Mouse (Mus musculus) neural tube, embryonic 10.5 days (tissue): Measurements from ENCODE around the gene Them5.

Experiments
- DNase-seq: peaks from one replicate; pipeline ENCODE4 v3.0.0-alpha.2; 2017; ENCODE audit warnings: low spot score; ENCODE audit errors: extremely low spot score

The Them5 gene

DNA sequence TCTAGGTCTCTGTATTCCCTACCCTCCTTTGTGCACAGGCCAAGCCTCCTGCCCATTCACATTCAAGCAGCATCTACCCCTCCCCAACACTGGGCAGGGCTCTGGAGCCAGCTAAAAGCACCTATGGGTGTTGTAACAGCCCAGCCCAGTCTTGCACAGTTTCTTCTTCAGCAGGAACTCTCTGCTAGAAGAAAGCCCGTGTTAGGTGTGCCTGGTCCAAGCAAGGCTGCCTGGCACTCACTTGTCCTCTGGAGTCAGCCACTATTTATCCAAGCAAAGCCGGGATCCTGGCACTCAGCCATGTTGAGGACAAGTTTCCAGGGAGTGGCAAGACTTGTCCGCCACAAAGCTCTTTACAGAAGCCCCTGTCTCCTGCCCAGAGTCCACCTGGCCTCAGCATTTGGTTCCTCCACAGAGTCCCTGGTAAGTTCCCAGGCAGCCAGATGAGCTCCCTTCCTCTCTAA lies at the start of gene Them5:
TSS of gene Them5 (plus strand) at position 141 of the 464 bp plus-strand sequence.
- DNase-seq: no peak

DNA sequence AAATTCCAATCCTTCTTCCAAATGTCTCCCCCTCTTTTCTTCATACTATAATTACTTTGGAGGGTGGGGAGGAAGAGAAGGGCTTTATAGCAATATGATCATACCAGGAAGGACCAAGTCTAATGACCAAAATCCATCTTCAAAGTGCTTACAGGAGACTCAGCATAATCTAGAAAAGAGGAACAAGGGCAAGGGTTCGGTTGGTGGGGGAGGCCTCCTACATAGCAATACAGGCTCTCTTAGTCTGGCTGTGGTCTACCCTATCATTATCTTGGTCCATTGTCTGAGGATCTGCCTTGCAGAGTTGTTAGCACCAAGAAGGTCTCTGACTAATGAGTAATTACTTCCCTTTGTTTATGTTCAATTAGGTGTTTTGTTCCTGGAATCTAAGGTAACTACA lies 36.4 kb upstream of the Them5 start:
- DNase-seq: no peak

DNA sequence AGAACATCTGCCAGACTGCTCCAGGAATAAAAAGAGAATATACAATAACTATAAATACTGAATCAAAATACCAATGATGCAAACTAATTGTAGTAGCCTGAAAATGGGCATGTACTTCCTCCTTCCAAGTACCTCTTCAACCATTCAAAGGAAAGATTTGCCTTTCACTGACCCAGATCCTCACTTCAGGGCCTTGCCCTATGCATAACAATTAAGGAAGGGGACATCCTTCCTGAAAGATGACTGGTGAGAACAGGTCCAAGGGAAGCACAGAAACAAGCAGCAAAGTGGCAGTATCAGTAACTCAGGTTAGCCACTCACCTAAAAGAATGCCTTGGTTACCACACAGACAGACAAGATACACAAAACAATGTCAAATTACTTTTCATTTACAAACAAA lies 34.9 kb upstream of the Them5 start:
- DNase-seq: no peak

DNA sequence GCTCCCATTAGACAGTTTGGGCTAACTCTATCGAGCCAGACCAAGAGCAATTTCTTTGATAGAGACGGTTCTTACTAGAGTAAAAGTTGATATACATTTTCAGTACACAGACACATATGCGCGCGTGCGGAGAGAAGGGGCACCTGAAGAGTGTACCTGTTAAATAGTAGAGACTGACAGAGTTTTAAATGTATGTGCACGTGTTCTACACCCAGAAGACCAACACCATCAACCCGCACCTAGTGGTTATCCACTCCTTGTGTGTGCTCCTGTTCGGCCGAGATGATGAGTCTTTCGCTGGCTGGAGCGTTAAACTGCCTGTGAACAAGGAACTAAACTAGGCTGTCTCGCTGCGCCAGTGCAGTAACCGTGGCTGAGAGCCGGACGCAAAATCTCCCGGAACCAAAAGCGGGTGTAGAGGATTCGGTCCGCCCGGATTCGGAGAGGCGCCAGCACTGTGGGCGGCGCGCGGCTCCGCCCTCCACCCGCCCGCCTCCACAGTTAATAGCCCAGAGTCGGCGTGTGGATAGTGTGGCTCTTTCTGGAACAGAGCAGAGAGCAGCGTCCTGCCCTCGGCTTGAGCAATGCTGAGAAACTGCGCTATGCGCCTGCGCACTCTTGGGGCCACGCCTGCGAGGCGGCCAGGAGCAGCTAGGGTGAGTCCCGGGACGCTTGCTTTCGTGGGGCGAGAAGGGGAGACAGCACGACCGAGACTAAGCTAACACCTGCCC lies 32.1 kb upstream of the Them5 start, which contains the start of gene Them4:
TSS of gene Them4 (plus strand) at position 457 of the 731 bp plus-strand sequence.
- DNase-seq: peak; percentile 92

DNA sequence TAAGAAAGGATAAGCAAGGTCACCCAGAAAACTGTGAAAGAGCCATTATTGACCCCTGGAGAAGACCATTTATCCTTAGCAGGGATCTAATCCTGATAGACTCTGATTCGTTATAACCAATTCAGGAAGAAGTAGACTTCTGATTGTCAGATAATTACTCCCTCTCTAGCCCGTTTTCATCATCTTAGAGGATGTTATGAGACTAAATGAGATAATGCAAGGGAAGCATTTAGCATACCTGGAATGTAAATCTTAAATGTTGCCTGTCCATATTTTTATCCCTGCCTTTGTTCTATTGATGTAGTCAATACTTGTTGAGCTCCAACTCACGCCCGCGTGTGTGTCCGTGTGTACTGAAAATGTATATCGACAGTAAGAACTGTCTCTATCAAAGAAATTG lies 31.4 kb upstream of the Them5 start:
- no peak for DNase-seq

DNA sequence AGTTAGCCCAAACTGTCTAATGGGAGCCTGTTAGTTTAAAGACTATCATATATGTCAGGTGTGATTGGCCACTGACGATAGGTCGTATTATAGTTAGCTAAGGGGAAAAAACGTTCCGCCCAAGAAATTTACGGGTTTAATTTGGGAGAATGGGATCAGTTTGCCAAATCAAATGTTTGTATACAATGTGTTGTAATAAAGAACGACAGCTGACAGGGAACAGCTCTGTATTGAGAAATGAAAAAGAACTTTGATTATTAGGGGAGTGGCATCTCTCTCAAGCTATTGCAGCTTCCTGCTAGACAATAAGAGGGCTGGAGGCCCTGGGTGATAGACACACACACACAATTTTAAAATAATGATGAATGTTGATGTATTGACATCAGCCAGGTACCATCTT lies 31.0 kb upstream of the Them5 start:
- DNase-seq: no peak

DNA sequence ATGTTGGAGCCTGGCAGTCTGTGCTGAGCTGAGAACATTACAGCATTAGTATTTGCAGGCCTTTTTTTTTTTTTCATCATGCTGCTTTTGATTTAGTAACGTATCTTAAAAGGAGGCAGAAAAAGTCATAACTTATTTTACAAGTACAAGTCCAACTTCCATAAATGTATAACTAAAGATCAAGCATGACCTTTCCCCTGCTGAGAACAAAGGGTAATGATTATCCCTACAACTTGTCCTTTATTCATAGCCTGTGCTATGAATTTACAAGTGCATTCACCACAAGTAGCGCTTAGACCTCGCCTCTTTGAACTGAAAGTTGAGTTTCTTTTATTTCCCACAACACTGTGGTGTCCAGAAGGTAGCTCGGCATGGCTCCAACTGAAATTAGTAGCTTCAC lies 30.5 kb upstream of the Them5 start:
- no peak for DNase-seq

DNA sequence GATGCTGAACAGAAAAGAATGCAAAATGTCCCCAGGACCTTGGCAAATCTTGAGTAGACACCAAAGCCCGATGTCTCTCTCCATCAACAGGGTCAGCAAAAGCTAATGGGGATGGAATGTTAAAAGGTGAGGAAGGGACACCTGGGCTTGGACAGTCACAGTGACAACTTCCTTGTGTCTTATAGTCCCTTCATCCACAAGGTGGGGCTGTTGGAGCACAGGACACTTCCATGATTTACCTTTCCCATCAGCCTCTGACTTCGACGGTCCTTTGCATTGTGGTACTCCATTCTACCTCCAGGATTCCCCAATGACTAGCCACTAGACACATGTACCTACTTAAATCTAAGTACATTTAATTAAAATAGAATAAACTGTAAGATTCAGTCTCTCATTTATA lies 13.2 kb upstream of the Them5 start:
- DNase-seq: no peak

DNA sequence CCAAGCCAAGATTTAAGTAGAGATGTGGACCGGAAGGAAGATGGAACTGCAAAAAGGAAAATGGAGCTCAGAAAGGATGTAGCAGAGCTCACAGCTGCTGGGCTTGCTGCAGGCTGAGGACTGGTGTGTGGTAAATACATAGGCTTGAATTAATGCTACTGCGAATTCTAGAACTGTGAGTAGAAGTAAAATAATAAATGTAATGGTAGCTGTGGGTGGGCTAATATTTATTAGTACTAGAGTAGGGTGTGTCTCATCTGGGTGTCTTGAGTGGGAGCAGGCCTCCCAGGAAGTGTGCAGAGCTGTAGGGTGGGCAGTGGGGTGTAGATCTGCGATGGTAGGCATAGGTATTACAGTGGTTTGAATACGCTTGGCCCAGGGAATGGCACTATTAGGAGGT lies 7.5 kb upstream of the Them5 start:
- DNase-seq: no peak

DNA sequence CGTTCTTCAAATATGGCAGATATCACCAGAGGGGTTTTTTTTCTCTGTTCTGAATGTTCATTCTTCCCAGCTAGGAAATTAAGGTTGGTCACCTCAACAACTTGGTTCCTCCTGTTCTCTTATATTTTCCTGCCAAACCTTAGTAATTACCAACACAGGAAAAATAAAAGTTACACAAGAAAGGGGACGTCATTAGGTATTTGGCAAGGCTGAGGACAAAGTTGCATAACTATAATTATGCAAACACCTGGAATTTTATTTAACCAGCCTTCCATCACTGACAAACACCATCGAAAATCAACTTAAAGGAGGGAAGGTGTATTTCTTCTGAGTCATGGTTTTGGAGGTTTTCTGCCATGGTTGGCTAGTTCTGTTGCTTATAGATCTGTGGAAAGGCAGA lies 3.4 kb upstream of the Them5 start:
- no peak for DNase-seq

DNA sequence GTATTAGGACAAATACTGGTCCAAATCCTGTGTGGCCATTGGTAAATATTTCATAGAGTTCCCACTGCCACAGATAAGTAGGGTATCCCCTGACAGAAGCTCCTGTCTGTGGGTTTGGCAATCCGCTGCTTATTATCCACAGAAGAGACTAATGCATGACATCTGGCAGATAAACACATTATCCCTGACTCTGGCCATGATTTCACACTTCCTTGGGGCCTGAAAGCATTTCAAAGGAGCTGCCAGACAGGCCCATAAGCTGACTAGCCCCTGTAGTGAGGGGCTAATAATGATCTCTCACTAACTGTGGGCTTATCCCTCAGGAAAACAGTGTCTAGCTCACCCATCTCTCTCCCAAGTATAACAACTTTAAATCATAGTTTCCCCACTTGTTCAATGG lies 653 bp downstream of the Them5 start:
- DNase-seq: no peak

DNA sequence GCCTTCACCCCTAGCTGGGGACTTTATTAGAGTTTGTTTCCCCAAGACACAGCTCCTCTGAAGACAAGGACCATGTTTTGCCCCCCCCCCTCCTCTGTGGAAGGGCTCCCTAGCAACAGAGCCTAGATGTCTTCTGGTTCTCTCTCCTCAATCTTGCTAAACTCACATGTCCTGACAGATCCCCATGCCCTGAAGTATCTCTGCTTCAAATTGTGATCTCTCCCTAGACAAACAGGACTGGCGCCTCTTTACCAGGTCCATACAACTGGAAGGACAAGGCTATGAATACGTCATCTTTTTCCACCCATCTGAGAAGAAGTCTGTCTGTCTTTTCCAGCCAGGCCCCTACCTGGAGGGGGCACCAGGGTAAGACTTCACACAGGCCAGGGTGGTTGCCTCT lies 2.3 kb downstream of the Them5 start:
- no peak for DNase-seq

DNA sequence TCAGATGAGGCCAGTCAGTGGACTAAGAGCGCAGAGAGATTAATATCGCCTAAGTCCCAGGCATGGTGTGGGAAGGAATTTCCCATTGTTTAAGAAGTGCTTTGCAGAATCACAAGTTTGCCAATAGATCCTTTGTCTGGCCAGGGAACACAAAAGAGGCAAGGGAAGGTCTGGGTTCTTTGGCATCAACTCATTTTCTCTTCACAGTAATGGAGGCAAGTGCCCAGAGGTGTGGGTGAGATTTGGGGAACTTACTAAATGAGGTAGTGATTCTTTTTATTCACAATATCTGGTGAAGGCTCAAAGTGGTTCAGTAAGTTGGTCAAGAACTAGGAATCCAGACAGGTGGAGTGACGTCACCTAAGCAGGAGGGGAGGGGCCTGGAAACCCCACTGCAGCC lies 3.0 kb downstream of the Them5 start:
- no peak for DNase-seq

DNA sequence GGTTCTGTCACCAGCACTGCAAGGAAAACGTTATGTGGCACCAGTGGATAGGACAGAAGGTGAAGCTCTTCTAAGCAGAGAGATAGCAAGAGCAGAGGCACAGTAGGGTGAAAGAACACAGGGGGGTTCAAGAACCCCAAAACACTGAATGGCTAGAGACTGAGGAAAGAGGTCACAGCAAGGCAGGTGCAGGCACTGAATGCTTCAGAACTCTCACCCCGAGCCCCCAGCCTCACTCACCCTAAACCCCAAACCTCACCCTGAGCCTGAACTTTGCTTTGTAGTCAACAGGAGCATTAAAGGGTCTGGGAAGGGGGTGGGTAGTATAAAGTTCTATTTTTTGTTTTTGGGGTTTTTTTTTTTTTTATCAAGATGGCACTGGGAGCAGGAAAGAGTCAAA lies 6.2 kb downstream of the Them5 start:
- DNase-seq: no peak

DNA sequence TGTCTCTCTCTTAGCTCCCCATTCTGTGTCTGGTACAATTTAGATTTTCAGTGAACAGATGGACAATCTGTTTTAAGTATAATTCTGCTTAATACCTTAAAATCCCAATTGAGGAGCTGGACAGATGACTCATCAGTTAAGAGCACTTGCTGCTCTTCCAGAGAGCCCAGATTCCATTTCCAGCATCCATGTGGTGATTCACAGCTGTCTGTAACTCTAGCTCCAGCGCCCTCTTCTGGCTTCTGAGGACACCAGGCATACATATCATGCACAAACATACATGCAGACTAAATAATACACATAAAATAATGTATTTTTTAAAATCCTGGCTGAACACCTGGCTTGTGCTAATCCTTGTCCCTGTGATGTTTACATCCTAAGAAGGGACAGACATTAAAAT lies 18.9 kb downstream of the Them5 start:
- no peak for DNase-seq

DNA sequence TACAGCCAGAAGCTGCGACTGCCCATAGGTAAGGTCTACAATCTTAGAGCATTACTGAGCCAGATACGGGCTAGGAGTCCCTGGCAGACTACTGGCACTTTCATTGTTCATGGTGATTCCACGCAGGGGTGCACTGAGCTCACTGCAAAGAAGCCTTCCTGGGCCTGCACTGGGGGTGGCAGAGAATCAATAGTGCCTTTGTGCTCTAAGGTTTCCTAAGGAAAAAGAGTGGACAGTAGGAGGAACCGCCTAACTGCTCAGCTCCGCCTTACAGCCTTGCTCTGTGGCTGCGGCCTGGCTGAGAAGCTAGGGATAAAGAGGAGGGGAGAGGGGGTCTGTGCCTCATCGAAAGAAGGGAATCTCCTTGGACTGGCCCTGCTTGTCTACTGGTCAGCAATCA lies 20.2 kb downstream of the Them5 start, which contains the start of gene C2cd4d:
TSS of gene C2cd4d (plus strand) at position 301 of the 400 bp plus-strand sequence.
- DNase-seq: no peak

DNA sequence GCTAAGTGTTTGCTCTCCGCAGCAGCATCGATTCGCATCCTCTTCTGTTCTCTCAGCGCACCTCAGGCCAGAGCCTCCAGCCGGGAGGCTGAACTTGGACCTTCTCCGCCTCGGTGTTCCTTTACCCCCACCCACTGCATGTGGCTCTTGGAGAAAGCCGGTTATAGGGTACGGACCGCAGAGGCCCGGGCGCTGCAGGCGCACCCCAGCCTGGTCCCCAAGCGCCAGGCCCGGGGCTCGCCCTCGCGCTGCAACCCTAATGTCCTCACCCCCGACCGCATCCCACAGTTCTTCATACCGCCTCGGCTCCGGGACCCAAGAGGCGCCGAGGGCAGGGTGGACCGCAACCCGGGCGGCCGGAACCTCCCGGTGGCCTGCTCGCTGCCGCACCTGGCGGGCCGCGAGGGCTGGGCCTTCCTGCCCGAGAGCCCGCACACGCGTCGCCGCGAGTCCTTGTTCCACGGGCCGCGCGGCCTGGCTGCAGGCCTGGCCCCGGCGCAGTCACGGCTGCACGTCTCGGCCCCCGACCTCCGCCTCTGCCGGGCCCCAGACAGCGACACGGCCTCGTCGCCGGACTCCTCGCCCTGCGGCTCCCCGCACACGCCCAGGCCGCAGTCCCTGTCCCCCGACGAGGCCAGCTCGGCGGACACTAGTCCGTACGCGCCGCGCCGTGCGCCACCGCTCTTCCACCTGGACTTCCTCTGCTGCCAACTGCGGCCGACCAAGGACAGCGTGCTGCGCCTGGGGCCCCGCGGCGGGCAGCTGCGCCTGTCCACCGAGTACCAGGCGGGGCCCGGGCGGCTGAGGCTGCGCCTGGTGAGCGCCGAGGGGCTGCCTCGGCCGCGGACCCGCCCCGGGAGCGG lies 21.6 kb downstream of the Them5 start:
- DNase-seq: peak; percentile 74

DNA sequence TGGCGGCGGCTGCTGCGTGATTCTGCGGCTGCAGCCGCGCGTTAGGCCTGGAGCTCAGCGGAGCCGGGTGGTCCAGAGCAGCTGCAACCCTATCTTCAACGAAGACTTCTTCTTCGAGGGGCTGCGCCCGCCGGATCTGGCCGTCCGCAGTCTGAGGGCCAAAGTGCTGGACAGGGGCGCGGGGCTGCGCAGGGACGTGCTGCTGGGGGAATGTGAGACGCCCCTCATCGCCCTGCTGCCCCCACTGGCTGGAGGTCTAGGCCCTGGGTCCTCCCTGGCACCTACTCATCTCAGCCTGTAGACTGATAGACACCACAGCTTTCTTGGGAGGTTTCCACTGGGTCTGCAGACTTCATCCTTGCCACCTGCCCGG lies 22.2 kb downstream of the Them5 start:
- no peak for DNase-seq

DNA sequence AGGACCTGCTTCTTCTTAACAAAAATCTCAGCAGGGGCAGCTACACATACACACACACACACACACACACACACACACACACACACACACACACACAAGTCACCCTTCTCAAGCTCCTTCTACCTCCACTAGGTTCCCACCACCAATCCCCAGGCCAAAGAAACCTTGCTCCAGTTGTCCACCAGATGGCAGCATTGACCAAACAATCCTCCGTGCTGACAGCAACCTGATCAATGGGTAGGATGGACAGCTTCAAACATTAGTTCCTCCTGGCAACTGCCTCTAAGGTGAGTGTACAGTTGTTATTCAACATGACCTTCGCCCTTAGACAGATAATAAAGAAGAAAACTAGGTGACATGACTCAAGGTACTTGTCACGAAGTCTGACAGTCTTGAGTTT lies 24.9 kb downstream of the Them5 start:
- DNase-seq: peak; percentile 84

DNA sequence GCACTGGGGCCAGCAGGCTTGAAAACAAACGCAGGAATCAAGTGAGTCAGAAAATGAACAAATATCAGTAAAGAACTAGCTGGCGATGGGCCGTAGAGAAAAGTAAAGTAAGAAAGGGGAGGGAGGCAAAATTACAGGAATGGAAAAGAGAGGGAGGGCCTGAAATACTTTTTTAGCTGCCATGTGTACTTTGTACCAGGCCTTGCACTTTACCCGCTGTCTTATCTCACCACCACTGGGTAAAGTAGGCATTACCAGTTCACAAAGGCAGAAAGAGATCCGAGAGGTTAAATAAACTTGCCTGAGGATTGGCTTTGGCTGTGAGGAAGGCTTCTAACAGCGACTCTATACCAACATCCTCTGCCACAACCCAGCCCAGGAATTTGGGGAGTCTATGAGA lies 25.6 kb downstream of the Them5 start:
- no peak for DNase-seq

DNA sequence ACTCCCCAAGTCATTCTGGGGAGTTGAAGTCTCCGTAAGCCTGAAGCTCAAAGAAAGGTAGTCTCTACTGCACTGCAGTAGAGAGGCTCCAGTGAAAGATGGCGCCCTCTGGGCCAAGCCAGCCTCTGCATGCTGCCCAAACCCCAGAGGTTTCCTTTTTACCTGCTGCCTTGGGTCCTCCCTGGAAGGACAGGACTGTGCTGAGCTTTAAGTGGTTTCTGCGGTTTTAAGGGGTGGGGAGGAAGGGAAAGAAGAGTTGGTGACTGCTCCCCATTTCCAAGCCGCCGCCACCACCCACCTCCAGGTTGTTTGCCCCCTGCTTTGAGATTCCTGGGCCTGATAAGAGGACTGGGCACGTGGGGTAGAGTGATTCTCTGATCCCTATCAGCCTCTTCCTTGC lies 26.7 kb downstream of the Them5 start:
- no peak for DNase-seq

DNA sequence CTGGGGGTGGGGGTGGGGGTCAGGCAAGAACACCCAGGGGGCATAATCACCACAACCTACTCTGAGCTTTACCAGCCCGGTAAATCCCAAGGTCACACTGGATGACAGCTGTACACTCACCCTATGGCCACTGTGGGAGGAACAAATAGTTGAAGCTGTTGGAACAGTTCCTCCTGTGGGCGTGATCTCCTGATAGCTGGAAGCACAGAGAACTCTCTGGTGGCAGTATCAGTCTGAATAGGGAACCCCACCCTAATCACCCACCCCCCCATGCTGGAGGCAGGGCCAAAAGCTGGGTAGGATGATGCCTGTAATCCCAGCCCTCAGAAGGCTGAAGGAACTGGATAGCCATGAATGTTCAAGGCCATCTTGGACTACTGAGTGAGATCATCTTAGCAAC lies 27.8 kb downstream of the Them5 start:
- DNase-seq: no peak

DNA sequence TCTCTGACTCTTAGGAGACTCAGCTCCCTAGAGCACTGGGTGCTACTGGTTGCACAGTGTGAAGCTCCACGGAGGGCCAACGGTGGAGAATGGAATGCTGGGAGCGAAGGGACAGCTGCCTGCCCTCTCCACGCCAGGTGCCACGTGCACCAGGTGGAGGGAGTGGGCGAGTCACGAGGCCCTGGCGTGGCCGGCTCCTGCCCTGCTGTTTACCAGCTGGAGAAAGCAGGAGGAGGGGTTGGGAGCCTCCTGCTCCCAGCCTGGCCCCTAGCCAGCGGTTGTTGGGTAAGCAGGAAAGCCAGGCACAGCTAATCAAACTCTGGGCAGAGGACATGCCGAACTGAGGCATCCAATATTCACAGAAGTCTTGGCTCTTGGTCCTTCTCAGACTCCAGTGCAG lies 29.7 kb downstream of the Them5 start:
- no peak for DNase-seq
